Mouse (Mus musculus): ENCODE results near the gene Orai2. TPM values are rescaled to one million over a fixed set of nuclear protein-coding genes. Genes with fewer than 3 reads are reported as not detected.
"Not testable (repeated sequence)": the region's sequence is repeated elsewhere in the genome, so short reads cannot be mapped to it uniquely, and the experiment has no call there.

Gene Orai2
- total and polyA plus RNA-seq, 3 experiments: 0.76 to 5.5 (median 1.6) TPM

- 86% methylated on average over 11 of the region's 11 CpGs for WGBS
- Histone ChIP-seq H3K79me2 (replicated peaks; ENCODE audit: control insufficient read depth, insufficient read depth, low read length) (no peaks in the 10 kb centered on the region), H3K27me3 (ENCODE audit: control insufficient read depth, insufficient read depth, low read length) (no peaks in the 10 kb centered on the region), H3K4me3 (no peak overlapping the region), H3K27ac (no peak overlapping the region), H3K9ac (ENCODE audit: low read depth, low read length) (no peak overlapping the region), H3K36me3 (ENCODE audit: control insufficient read depth, insufficient read depth, low read length) (no peaks in the 10 kb centered on the region), H3K4me1 (ENCODE audit: control insufficient read depth, insufficient read depth, low read length) (peaks cover 2% of the 10 kb centered on the region; the same call in 1 of the 2 replicates)
- no peak for TF ChIP-seq CTCF (IDR thresholded peaks at IDR 0.05)
- no peak for DNase-seq
- intact Hi-C loops (cut with DNase I): no loop called here
These were observed 6.6 kb downstream of the Orai2 start for GRCm38 (mm10) chr5:136163807-136164474.

GRCm38 (mm10) chr5:136160084-136160483 is 10.4 kb downstream of the Orai2 start:
- peak; percentile 80 to 81 for DNase-seq
- H3K4me1 ChIP-seq (ENCODE audit: control insufficient read depth, insufficient read depth, low read length); H3K27ac ChIP-seq; H3K4me3 ChIP-seq; intact Hi-C loops (cut with DNase I); H3K36me3 ChIP-seq (ENCODE audit: control insufficient read depth, insufficient read depth, low read length); H3K27me3 ChIP-seq (ENCODE audit: control insufficient read depth, insufficient read depth, low read length); H3K79me2 ChIP-seq (replicated peaks; ENCODE audit: control insufficient read depth, insufficient read depth, low read length); H3K9ac ChIP-seq (ENCODE audit: low read depth, low read length): not testable (repeated sequence)
- 78% methylated on average over 11 of the region's 12 CpGs for WGBS

GRCm38 (mm10) chr5:136155399-136155798 is 15.1 kb downstream of the Orai2 start:
- Histone ChIP-seq H3K27ac (no peak overlapping the region), H3K27me3 (ENCODE audit: control insufficient read depth, insufficient read depth, low read length) (no peaks in the 10 kb centered on the region), H3K4me1 (ENCODE audit: control insufficient read depth, insufficient read depth, low read length) (peaks cover 2% of the 10 kb centered on the region; the same call in 1 of the 2 replicates), H3K4me3 (no peak overlapping the region), H3K79me2 (replicated peaks; ENCODE audit: control insufficient read depth, insufficient read depth, low read length) (no peaks in the 10 kb centered on the region), H3K9ac (ENCODE audit: low read depth, low read length) (no peak overlapping the region), H3K36me3 (ENCODE audit: control insufficient read depth, insufficient read depth, low read length) (no peaks in the 10 kb centered on the region)
- intact Hi-C loops (cut with DNase I): no loop called here
- WGBS: 66% methylated on average over 5 of the region's 5 CpGs
- TF ChIP-seq CTCF (IDR thresholded peaks at IDR 0.05) (no peak), POLR2A (IDR thresholded peaks at IDR 0.05; ENCODE audit: insufficient read depth, low read depth, low read length) (no peak), EP300 (IDR thresholded peaks at IDR 0.05; ENCODE audit: insufficient read depth, low read depth, low read length) (no peak)
- DNase-seq: peak in 1 of 2 experiments; percentile 47

- Histone ChIP-seq H3K4me3 (no peak overlapping the region), H3K36me3 (ENCODE audit: control insufficient read depth, insufficient read depth, low read length) (no peaks in the 10 kb centered on the region), H3K79me2 (replicated peaks; ENCODE audit: control insufficient read depth, insufficient read depth, low read length) (no peaks in the 10 kb centered on the region), H3K27me3 (ENCODE audit: control insufficient read depth, insufficient read depth, low read length) (no peaks in the 10 kb centered on the region), H3K27ac (no peak overlapping the region), H3K9ac (ENCODE audit: low read depth, low read length) (no peak overlapping the region), H3K4me1 (ENCODE audit: control insufficient read depth, insufficient read depth, low read length) (peaks cover 1% of the 10 kb centered on the region; the same call in 1 of the 2 replicates)
- peak in 1 of 2 experiments; percentile 54 for DNase-seq
- TF ChIP-seq POLR2A (IDR thresholded peaks at IDR 0.05; ENCODE audit: insufficient read depth, low read depth, low read length) (no peak), CTCF (IDR thresholded peaks at IDR 0.05) (no peak), EP300 (IDR thresholded peaks at IDR 0.05; ENCODE audit: insufficient read depth, low read depth, low read length) (no peak)
- 72% methylated on average over 8 of the region's 8 CpGs for WGBS
- intact Hi-C loops (cut with DNase I): no loop called here
These were observed 18.1 kb downstream of the Orai2 start for GRCm38 (mm10) chr5:136152365-136152764.

GRCm38 (mm10) chr5:136149134-136149576 is 21.4 kb downstream of the Orai2 start:
- H3K4me3 ChIP-seq; H3K36me3 ChIP-seq (ENCODE audit: control insufficient read depth, insufficient read depth, low read length); H3K27me3 ChIP-seq (ENCODE audit: control insufficient read depth, insufficient read depth, low read length); intact Hi-C loops (cut with DNase I); H3K4me1 ChIP-seq (ENCODE audit: control insufficient read depth, insufficient read depth, low read length); H3K9ac ChIP-seq (ENCODE audit: low read depth, low read length); H3K79me2 ChIP-seq (replicated peaks; ENCODE audit: control insufficient read depth, insufficient read depth, low read length); H3K27ac ChIP-seq: not testable (repeated sequence)
- WGBS: 73% methylated on average over 5 of the region's 5 CpGs
- peak in 1 of 2 experiments; percentile 38 for DNase-seq

GRCm38 (mm10) chr5:136147704-136148103 is 22.8 kb downstream of the Orai2 start:
- peaks cover 1% of the 10 kb centered on the region; the same call in 1 of the 2 replicates for H3K4me1 ChIP-seq (ENCODE audit: control insufficient read depth, insufficient read depth, low read length)
- intact Hi-C loops (cut with DNase I): no loop called here
- WGBS: 70% methylated on average over 8 of the region's 8 CpGs
- DNase-seq: no peak
- no peaks in the 10 kb centered on the region for H3K79me2 ChIP-seq (replicated peaks; ENCODE audit: control insufficient read depth, insufficient read depth, low read length)
- H3K4me3 ChIP-seq: no peak overlapping the region
- H3K36me3 ChIP-seq (ENCODE audit: control insufficient read depth, insufficient read depth, low read length): no peaks in the 10 kb centered on the region
- no peak overlapping the region for H3K27ac ChIP-seq
- no peaks in the 10 kb centered on the region for H3K27me3 ChIP-seq (ENCODE audit: control insufficient read depth, insufficient read depth, low read length)
- TF ChIP-seq POLR2A (IDR thresholded peaks at IDR 0.05; ENCODE audit: insufficient read depth, low read depth, low read length) (no peak), CTCF (IDR thresholded peaks at IDR 0.05) (no peak), EP300 (IDR thresholded peaks at IDR 0.05; ENCODE audit: insufficient read depth, low read depth, low read length) (no peak)
- H3K9ac ChIP-seq (ENCODE audit: low read depth, low read length): no peak overlapping the region

Measured in heart, adult 2 months (tissue).